Mouse (Mus musculus) olfactory bulb, adult 2 months (tissue): ENCODE measurements around the gene Hexa. TPM values are rescaled to one million over a fixed set of nuclear protein-coding genes. Genes with fewer than 3 reads are reported as not detected.
A peak's percentile ranks its signal among the peaks of the same experiment; 100 is the strongest.

Source experiments
- H3K27ac ChIP-seq: fragments of 200-500 bp; 2 replicates; pipeline ENCODE4 v1.5.1; 2012; ENCODE audit warnings: low read depth, low read length; ENCODE audit not compliant: insufficient read depth
- H3K4me1 ChIP-seq: fragments of 200-500 bp; 2 replicates; pipeline ENCODE4 v1.6.1; 2012; ENCODE audit warnings: low read length; ENCODE audit not compliant: control insufficient read depth, insufficient read depth
- H3K4me3 ChIP-seq: fragments of 200-500 bp; 2 replicates; pipeline ENCODE4 v1.5.1; 2012; ENCODE audit warnings: mild to moderate bottlenecking, low read depth, low read length, moderate library complexity; ENCODE audit not compliant: insufficient read depth
- CTCF ChIP-seq: fragments of 200-500 bp; IDR thresholded peaks from 2 replicates; pipeline ENCODE4 v1.5.1; 2012; ENCODE audit warnings: low read depth, mild to moderate bottlenecking, low read length, moderate library complexity; ENCODE audit not compliant: insufficient read depth
- POLR2A ChIP-seq: fragments of 200-500 bp; IDR thresholded peaks from 2 replicates; pipeline ENCODE4 v1.6.1; 2012; ENCODE audit warnings: mild to moderate bottlenecking, low read depth, low read length, moderate library complexity; ENCODE audit not compliant: insufficient read depth
- WGBS: fragments of 180-500 bp; shearing (Covaris S2); methylation state at CpG from one replicate; pipeline ENCODE4 v1.1.7; 2018; 5-methylcytosine and 5-hydroxymethylcytosine counted together
- polyA plus RNA-seq: library from polyadenylated mRNA; stranded (reverse); fragments of >200 nt; gene quantifications from 2 replicates; pipeline ENCODE4 v1.2.4, GENCODE M21; 2012; ENCODE audit warnings: low replicate concordance; ENCODE audit not compliant: missing spikeins, insufficient read depth, insufficient read length

Gene Hexa
- polyA plus RNA-seq: not detected in 2 replicates

DNA sequence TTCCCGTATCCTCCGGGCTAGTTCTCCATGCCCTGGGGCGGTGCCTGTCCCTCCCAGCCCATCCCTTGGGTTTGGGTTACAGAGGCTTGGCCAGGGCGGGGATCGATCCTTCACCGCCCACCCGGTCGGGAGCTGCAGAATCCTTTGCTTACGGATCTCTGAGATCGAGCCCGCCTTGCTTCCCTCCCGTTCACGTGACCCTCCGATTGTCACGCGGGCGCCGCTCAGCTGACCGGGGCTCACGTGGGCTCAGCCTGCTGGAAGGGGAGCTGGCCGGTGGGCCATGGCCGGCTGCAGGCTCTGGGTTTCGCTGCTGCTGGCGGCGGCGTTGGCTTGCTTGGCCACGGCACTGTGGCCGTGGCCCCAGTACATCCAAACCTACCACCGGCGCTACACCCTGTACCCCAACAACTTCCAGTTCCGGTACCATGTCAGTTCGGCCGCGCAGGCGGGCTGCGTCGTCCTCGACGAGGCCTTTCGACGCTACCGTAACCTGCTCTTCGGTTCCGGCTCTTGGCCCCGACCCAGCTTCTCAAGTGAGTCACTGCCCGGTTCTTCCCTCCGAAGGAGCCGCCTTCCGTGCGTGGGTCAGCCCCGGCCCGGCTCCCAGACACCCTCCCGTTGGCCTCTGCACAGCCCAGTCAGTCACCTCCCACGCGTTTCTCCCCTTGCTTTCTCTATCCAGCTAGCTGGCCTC is at the start of gene Hexa, which contains the start of gene Tmem202:
Hexa (plus strand) TSS at position 100 of the 697 bp plus-strand sequence.
Tmem202 (minus strand) TSS at position 407 of the 697 bp plus-strand sequence.
- Histone ChIP-seq H3K27ac (peak within 1 kb of the TSS; percentile 41; the same call in 1 of the 2 replicates), H3K4me3 (peak within 1 kb of the TSS; percentile 76), H3K4me1 (peaks cover 9% of the 10 kb centered on the region)
- TF ChIP-seq CTCF (no peak), POLR2A (peak; percentile 69)
- WGBS: under 1% methylated on average over 55 of the region's 55 CpGs

DNA sequence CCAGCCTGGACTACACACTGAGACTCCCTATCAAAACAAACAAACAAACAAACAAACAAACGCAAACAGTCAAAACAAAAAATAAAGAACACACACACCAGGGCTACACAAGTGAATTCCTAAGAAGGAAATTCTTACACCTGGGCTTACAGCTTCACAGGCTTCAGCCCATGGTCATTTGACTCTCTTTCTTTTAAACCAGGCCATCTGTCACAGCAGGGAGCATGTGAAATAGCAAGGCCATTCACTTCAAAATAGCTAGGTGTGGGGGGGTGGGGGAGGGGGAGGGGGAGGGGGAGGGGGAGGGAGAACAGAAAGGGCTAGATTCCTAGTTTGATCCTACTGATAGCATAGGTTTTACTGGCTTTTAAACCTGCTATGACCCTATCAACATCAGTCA is 31.2 kb upstream of the Hexa start:
- no peak overlapping the region for H3K4me3 ChIP-seq

GRCm38 (mm10) chr9:59512381-59512780 is 27.0 kb upstream of the Hexa start:
- Histone ChIP-seq H3K27ac (no peak overlapping the region), H3K4me3 (no peak overlapping the region), H3K4me1 (no peaks in the 10 kb centered on the region)
- 64% methylated on average over 4 of the region's 4 CpGs for WGBS
- TF ChIP-seq POLR2A: no peak
- no peak for TF ChIP-seq CTCF

More for the DNA sequence above, 31.2 kb upstream of the Hexa start:
- TF ChIP-seq POLR2A (no peak), CTCF (no peak)
- WGBS: 67% methylated on average over 1 of the region's 1 CpGs
- H3K4me1 ChIP-seq: no peaks in the 10 kb centered on the region
- H3K27ac ChIP-seq: no peak overlapping the region

- Histone ChIP-seq H3K4me1 (no peaks in the 10 kb centered on the region), H3K27ac (no peak overlapping the region)
- WGBS: 80% methylated on average over 3 of the region's 3 CpGs
These were observed 24.3 kb upstream of the Hexa start for GRCm38 (mm10) chr9:59515069-59515468.

DNA sequence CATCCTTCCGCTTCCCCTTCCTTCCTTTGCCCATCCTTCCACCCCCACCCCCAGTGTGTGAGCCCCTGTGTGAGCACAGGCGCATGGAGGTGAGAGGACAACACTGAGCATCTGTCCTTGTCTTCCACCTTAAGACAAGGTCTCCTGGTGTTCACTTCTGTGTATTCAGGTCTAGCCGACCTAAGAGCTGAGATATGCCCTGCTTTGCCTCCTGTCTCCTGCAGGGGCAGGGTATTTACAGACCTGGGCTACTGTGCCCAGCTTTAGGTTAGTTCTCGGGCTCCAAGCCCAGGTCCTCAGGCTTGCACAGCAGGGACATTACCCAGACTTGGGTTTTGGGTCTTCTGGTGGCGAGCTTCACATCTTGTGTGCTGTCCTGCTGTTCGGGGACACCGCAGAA is 22.2 kb upstream of the Hexa start:
- WGBS: 69% methylated on average over 7 of the region's 7 CpGs
- no peak for TF ChIP-seq POLR2A
- no peak for TF ChIP-seq CTCF
- Histone ChIP-seq H3K4me3 (no peak overlapping the region), H3K4me1 (no peaks in the 10 kb centered on the region), H3K27ac (no peak overlapping the region)

More at GRCm38 (mm10) chr9:59515069-59515468, 24.3 kb upstream of the Hexa start:
- TF ChIP-seq POLR2A (no peak), CTCF (no peak)
- H3K4me3 ChIP-seq: no peak overlapping the region

GRCm38 (mm10) chr9:59518976-59519375 is 20.4 kb upstream of the Hexa start:
- H3K4me1 ChIP-seq: no peaks in the 10 kb centered on the region
- no peak overlapping the region for H3K4me3 ChIP-seq
- no peak overlapping the region for H3K27ac ChIP-seq
- WGBS: 56% methylated on average over 5 of the region's 5 CpGs
- TF ChIP-seq CTCF (no peak), POLR2A (no peak)

DNA sequence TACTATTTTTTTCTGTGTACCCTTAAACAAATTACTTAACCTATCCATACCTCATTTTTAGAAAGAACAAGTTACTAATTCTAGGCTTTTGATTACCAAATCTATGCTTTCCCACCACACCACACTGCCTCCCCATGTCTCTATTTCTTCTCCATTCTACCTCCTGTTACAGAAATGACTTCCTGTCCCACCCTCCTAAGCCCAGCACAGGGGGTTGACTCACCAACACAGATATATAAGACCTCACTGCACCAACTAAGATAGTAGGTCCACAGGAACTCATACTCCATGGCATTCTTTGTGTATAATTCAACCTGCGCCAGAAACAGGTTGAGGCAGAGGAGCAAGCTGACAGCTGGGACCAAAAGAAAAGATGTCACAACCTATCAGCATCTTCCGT is 19.9 kb upstream of the Hexa start:
- Histone ChIP-seq H3K27ac (no peak overlapping the region), H3K4me3 (no peak overlapping the region), H3K4me1 (no peaks in the 10 kb centered on the region)
- TF ChIP-seq POLR2A (no peak), CTCF (no peak)
- WGBS: 89% methylated on average over 2 of the region's 2 CpGs

- Histone ChIP-seq H3K4me3 (no peak overlapping the region), H3K4me1 (no peaks in the 10 kb centered on the region), H3K27ac (no peak overlapping the region)
- no peak for TF ChIP-seq POLR2A
- no peak for TF ChIP-seq CTCF
- WGBS: 76% methylated on average over 4 of the region's 4 CpGs
These were observed 16.4 kb upstream of the Hexa start for GRCm38 (mm10) chr9:59522906-59523305.

DNA sequence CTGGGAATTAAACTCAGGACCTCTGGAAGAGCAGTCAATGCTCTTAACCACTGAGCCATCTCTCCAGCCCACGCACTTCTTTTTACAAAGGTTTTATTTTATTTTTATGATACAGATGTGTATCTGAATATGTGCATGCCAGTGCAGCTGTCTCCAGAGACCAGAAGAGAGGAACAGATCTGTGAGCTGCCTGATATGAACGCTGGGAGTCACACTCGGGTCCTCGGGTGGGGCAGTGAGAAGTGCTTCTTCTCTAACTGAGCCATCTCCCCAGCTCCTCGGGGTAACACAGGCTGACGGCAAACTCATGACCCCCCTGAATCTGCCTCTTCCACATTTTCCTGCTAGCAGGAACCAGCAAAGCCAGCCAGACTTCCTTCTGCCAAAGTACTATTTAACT is 12.6 kb upstream of the Hexa start:
- Histone ChIP-seq H3K27ac (no peak overlapping the region), H3K4me1 (no peaks in the 10 kb centered on the region), H3K4me3 (no peak overlapping the region)
- TF ChIP-seq CTCF: no peak
- WGBS: 85% methylated on average over 6 of the region's 6 CpGs

- no peaks in the 10 kb centered on the region for H3K4me1 ChIP-seq
- H3K4me3 ChIP-seq: no peak overlapping the region
- no peak for TF ChIP-seq CTCF
- TF ChIP-seq POLR2A: no peak
- 87% methylated on average over 3 of the region's 3 CpGs for WGBS
- no peak overlapping the region for H3K27ac ChIP-seq
These were observed 11.8 kb upstream of the Hexa start for GRCm38 (mm10) chr9:59527580-59527979.
